Mouse (Mus musculus): ENCODE data around the gene Mcf2l. TPM values are rescaled to one million over a fixed set of nuclear protein-coding genes. Genes with fewer than 3 reads are reported as not detected.

Gene Mcf2l
- polyA plus RNA-seq, 1 experiment, result 144 TPM

- no peak overlapping the region for H3K4me3 ChIP-seq (ENCODE audit: insufficient read depth, low read length)
- H3K27ac ChIP-seq (ENCODE audit: insufficient read depth, low read length), result no peak overlapping the region
- no peak for TF ChIP-seq CTCF (IDR thresholded peaks at IDR 0.05; ENCODE audit: extremely low read depth, insufficient read depth, low read length)
- TF ChIP-seq POLR2A (IDR thresholded peaks at IDR 0.05; ENCODE audit: extremely low read depth, insufficient read depth, low read length), result no peak
- no peaks in the 10 kb centered on the region for H3K4me1 ChIP-seq (ENCODE audit: control insufficient read depth, insufficient read depth, low read length)
Measured at GRCm38 (mm10) chr8:13063112-13063511, 189.5 kb downstream of the Mcf2l start.

Other genes with a start within 250 kb of the Mcf2l start
- gene Tubgcp3, start 201.6 kb upstream of the Mcf2l start, polyA plus RNA-seq (2012; rRNA removed), result 52.7 and 55.2 TPM in 2 replicates
- 40.1 and 44.3 TPM in 2 replicates for gene Atp11a, start 116.8 kb upstream of the Mcf2l start, polyA plus RNA-seq (2012; rRNA removed)
- gene F7, start 152.2 kb downstream of the Mcf2l start, polyA plus RNA-seq (2012; rRNA removed), result 0.11 and 0.13 TPM in 2 replicates
- 0.06 TPM in 1 of 2 replicates, not detected in the other for gene F10, start 163.5 kb downstream of the Mcf2l start, polyA plus RNA-seq (2012; rRNA removed)
- 0.06 and 0.08 TPM in 2 replicates for gene Proz, start 187.1 kb downstream of the Mcf2l start, polyA plus RNA-seq (2012; rRNA removed)
- 32.8 and 36.1 TPM in 2 replicates for gene Pcid2, start 231.7 kb downstream of the Mcf2l start, polyA plus RNA-seq (2012; rRNA removed)
- 45.5 and 46.9 TPM in 2 replicates for gene Cul4a, start 231.8 kb downstream of the Mcf2l start, polyA plus RNA-seq (2012; rRNA removed)

Measured in cortical plate, adult 2 months (tissue).